Mouse (Mus musculus) megakaryocyte, embryonic 14.5 days (primary cell): ENCODE measurements at regions not wholly inside any gene's neighbourhood (a gene's known extent, or its start where the extent isn't known, plus 50 kb on each side); places are given as distances from the start of the nearest gene placed in this dataset.

Experiments
- FLI1 ChIP-seq: IDR thresholded peaks from 2 replicates; pipeline ENCODE4 v1.6.1; 2012; ENCODE audit warnings: low read length, inconsistent platforms, mixed read lengths
- GATA1 ChIP-seq: IDR thresholded peaks from 3 replicates; pipeline ENCODE4 v1.6.1; 2012; ENCODE audit warnings: mixed read lengths, low read length, inconsistent platforms, borderline replicate concordance

DNA sequence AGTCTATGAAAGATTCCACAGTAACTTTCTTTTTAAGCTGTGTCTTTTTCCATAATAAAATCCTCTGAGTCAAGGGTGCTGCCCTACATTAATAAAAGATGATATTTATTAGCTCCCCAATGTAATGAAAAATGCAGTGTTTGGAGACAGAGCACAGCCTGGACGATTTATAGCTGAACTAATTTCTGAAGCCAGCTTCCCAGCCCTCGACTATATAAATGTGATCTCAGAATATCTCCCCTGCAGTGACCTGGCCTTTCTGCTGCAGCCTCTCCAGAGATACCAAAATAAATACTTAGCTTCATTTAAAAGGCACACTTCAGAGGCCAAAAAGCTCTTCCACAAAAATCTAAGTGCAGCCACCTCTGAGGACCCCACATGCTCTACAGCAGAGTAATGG lies 534.7 kb downstream of the Zfp619 start:
- no peak for TF ChIP-seq GATA1
- TF ChIP-seq FLI1, result no peak
